Mouse (Mus musculus) liver, embryonic 14.5 days (tissue): Measurements from ENCODE around the gene Shld2.

Experiments
- CTCF ChIP-seq: IDR thresholded peaks from 2 replicates; pipeline ENCODE4 v1.5.1; 2016; ENCODE audit warnings: antibody characterized with exemption, low read depth, control low read depth
- EP300 ChIP-seq: IDR thresholded peaks from 2 replicates; pipeline ENCODE4 v1.6.1; 2016; ENCODE audit warnings: antibody characterized with exemption, low read depth

- TF ChIP-seq EP300, result no peak
- TF ChIP-seq CTCF, result no peak
Observed at GRCm38 (mm10) chr14:34221416-34222077, 88.7 kb downstream of the Shld2 start.
